Mouse (Mus musculus) hindbrain, embryonic 12.5 days (tissue): ENCODE measurements around the gene Hspb11. TPM values are rescaled to one million over a fixed set of nuclear protein-coding genes. Genes with fewer than 3 reads are reported as not detected.

Source experiments
- polyA plus RNA-seq: library from polyadenylated mRNA; unstranded; fragments of >200 nt; fragmentation: Nextera tagmentation; extraction: Ambion mirVana; gene quantifications from 2 replicates; pipeline ENCODE4 v1.2.1, GENCODE M21; 2016

Gene Hspb11
- polyA plus RNA-seq, 1 experiment from 2014 or later, result 42.7 TPM

Other genes with a start within 250 kb of the Hspb11 start
- gene Mrpl37, start 186.7 kb upstream of the Hspb11 start, polyA plus RNA-seq, result 78.0 and 80.8 TPM in 2 replicates
- gene Cyb5rl, start 186.6 kb upstream of the Hspb11 start, polyA plus RNA-seq, result 4.1 and 4.5 TPM in 2 replicates
- 0.10 TPM in 1 of 2 replicates, not detected in the other for gene Cdcp2, start 156.7 kb upstream of the Hspb11 start, polyA plus RNA-seq
- gene Tmem59, start 75.2 kb upstream of the Hspb11 start, polyA plus RNA-seq, result 390 and 391 TPM in 2 replicates
- gene Tceanc2, start 74.5 kb upstream of the Hspb11 start, polyA plus RNA-seq, result 20.8 and 35.2 TPM in 2 replicates
- not detected in 2 replicates for gene Ldlrad1, start 44.4 kb upstream of the Hspb11 start, polyA plus RNA-seq
- 73.5 TPM in 2 replicates for gene Lrrc42, start 61 bp upstream of the Hspb11 start, polyA plus RNA-seq
- gene Dio1, start 53.6 kb downstream of the Hspb11 start, polyA plus RNA-seq, result not detected in 2 replicates
- 42.2 and 53.8 TPM in 2 replicates for gene Yipf1, start 60.8 kb downstream of the Hspb11 start, polyA plus RNA-seq
- 28.7 and 28.8 TPM in 2 replicates for gene Ndc1, start 114.2 kb downstream of the Hspb11 start, polyA plus RNA-seq
- gene Glis1, start 181.0 kb downstream of the Hspb11 start, polyA plus RNA-seq, result 5.9 and 8.9 TPM in 2 replicates